Mouse (Mus musculus): ENCODE data around the gene Pitx2. TPM values are rescaled to one million over a fixed set of nuclear protein-coding genes. Genes with fewer than 3 reads are reported as not detected.

Pitx2 gene
- 0.04 TPM in 1 of 2 replicates, not detected in the other for polyA plus RNA-seq (2012; rRNA removed; ENCODE audit: low replicate concordance)

DNA sequence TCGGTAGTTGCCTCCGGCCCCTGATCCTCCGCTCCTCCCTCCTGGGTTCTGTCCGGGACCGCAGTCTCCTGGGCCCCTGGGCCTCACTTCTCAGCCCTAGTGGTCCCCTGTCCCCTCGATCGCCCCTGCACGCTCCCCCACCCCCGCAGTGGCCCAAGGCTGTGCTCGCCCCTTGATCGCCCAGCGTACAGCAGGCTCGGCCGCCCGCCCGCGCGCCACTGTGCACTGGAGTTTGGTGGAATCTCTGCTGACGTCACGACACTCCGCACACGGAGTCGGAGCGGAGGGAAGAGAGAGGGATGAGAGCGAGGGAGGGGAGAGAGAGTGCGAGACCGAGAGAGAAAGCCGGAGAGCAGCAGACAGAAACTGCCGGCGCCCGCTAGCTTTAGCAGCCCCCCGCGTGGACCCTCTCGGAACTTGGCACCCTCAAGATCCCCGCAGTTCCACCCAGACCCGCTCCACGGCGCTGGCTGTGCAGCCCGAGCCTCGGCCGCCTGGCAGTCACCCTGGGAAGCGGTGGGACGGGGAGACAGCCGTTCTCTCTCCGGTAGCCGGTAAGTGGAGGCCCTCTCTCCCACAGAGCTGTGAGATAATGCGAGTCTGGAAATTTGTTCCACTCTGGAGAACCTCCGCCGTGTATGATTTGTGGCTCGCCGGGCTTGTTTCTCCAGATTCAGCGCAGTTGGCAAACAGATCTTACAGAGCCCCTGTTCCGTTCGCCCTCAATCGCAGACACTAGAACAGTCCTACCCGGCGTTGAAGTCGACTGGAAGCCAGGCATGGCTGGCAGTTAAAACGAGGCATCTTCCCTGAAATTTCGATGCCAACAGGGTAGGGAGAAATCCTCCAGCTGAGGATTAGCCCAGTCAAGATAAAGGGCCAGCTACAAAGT is at the start of gene Pitx2:
Pitx2 (plus strand) TSS at position 270 of the 892 bp plus-strand sequence.

Other genes with a start within 250 kb of the Pitx2 start
- gene Enpep, start 132.8 kb downstream of the Pitx2 start, polyA plus RNA-seq (2012; rRNA removed; ENCODE audit: low replicate concordance), result 46.8 and 51.2 TPM in 2 replicates

Measured in subcutaneous adipose tissue, adult 2 months (tissue).